Mouse (Mus musculus) cortical plate, adult 2 months (tissue): ENCODE data around the gene Tmem132b.
A peak's percentile ranks its signal among the peaks of the same experiment; 100 is the strongest.

Experiments
- CTCF ChIP-seq: fragments of 200-500 bp; IDR thresholded peaks from 2 replicates; pipeline ENCODE4 v1.5.1; 2011; ENCODE audit warnings: mild to moderate bottlenecking, control low read depth, low read length; ENCODE audit not compliant: insufficient read depth; ENCODE audit errors: extremely low read depth
- POLR2A ChIP-seq: fragments of 200-500 bp; IDR thresholded peaks from 2 replicates; pipeline ENCODE4 v1.6.1; 2011; ENCODE audit warnings: mild to moderate bottlenecking, low read length, control low read depth; ENCODE audit not compliant: insufficient read depth; ENCODE audit errors: extremely low read depth

DNA sequence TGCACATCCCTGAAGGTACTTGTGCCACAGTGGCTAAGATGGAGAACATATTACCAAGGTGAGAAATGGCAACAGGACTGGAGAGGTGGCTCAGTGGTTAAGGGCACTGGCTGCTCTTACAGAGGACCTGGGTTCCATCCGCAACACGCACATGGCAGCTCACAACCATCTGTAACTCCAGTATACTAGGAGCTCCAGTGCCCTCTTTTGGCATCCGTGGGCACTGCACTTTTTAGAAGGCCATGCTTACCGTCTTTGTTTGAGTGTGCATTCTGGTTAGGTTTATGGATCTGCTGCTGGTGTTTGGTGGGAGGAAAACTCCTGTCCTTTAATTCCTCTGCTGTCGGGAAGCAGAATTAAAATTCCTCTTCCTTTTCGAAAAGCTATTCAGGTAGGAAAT, 116.7 kb downstream of the Tmem132b start:
- TF ChIP-seq CTCF (0 out of 2 replicates have a peak, but pooled peaks have one; percentile 12), POLR2A (no peak)
